Mouse (Mus musculus): ENCODE data around the gene Zfp715. TPM values are rescaled to one million over a fixed set of nuclear protein-coding genes. Genes with fewer than 3 reads are reported as not detected.

Gene Zfp715
- polyA plus RNA-seq, 1 experiment from 2014 or later = 12.1 TPM

DNA sequence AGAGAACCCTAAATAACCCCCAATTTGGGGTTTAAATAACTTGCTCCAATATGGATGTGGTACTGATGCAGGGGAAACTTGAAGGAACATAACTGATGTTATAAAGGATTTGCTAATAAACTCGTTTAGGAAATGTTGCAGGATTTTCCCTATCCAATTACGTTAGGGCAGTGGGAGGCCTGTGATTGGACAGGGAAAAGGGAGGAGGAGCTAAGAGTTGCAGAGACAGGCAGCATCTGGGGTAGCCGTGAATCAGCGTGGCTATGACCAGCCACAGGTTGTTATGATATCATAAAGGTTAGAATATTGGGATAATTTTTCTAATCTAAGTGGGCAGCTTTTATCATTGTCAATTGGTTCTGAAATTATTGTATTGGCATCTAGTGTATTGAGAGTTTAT lies 15.0 kb upstream of the Zfp715 start:
- H3K4me2 ChIP-seq = no peak overlapping the region

DNA sequence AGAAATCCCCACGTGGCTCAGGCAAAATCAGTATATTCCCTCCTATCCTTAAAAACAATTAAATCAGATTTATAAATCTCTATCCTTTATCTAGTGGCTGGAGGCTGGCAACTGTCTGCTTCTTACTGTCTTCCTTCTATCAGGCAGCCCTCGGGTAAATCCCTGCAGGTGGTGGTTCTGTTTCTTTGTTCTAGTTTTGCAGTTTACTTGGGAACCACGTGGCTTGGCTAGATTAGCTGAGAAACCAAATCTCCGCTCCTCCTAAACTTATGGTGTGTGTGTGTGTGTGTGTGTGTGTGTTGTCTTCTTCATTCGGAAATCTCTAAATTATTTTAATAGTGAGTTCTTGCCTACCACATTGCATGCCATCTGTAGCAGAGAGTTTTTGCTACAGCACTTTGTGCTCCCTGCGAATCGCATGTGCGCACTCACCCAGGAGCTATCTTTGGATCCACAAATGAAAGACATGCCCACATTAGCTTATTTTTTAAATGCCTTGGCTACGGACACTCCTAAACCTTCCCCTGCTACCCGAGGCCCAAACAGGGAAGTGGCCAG lies 13.2 kb upstream of the Zfp715 start:
- Histone ChIP-seq H3K4me2 (no peak overlapping the region), H3K27me3 (ENCODE audit: control insufficient read depth, insufficient read depth, low read length) (no peaks in the 10 kb centered on the region), H3K9me3 (replicated peaks; ENCODE audit: control insufficient read depth, low read length) (no peaks in the 10 kb centered on the region), H3K9ac (ENCODE audit: low read depth, low read length) (no peak overlapping the region), H3K27ac (ENCODE audit: low read depth, low read length) (no peak overlapping the region), H3K4me1 (ENCODE audit: control insufficient read depth, insufficient read depth, low read length) (no peaks in the 10 kb centered on the region), H3K4me3 (ENCODE audit: low read depth, low read length) (no peak overlapping the region), H3K36me3 (ENCODE audit: control insufficient read depth, insufficient read depth, low read length) (no peaks in the 10 kb centered on the region)
- WGBS (ENCODE audit: insufficient replicate concordance) = 44% methylated on average over 10 of the region's 10 CpGs
- no peak for ATAC-seq (replicated peaks; ENCODE audit: insufficient number of reproducible peaks, low FRiP score, low TSS enrichment)

More for the DNA sequence above, 15.0 kb upstream of the Zfp715 start:
- ATAC-seq (replicated peaks; ENCODE audit: insufficient number of reproducible peaks, low FRiP score, low TSS enrichment) = no peak
- 52% methylated on average over 4 of the region's 4 CpGs for WGBS (ENCODE audit: insufficient replicate concordance)
- no peak overlapping the region for H3K4me3 ChIP-seq (ENCODE audit: low read depth, low read length)
- no peak overlapping the region for H3K27ac ChIP-seq (ENCODE audit: low read depth, low read length)
- H3K9me3 ChIP-seq (replicated peaks; ENCODE audit: control insufficient read depth, low read length) = no peaks in the 10 kb centered on the region
- no peaks in the 10 kb centered on the region for H3K27me3 ChIP-seq (ENCODE audit: control insufficient read depth, insufficient read depth, low read length)
- H3K4me1 ChIP-seq (ENCODE audit: control insufficient read depth, insufficient read depth, low read length) = no peaks in the 10 kb centered on the region
- no peaks in the 10 kb centered on the region for H3K36me3 ChIP-seq (ENCODE audit: control insufficient read depth, insufficient read depth, low read length)
- H3K9ac ChIP-seq (ENCODE audit: low read depth, low read length) = no peak overlapping the region

- H3K27me3 ChIP-seq (ENCODE audit: control insufficient read depth, insufficient read depth, low read length) = no peaks in the 10 kb centered on the region
- peak; percentile 40; the same call in 1 of the 2 replicates for ATAC-seq (replicated peaks; ENCODE audit: insufficient number of reproducible peaks, low FRiP score, low TSS enrichment)
- peaks cover 12% of the 10 kb centered on the region for H3K36me3 ChIP-seq (ENCODE audit: control insufficient read depth, insufficient read depth, low read length)
- WGBS (ENCODE audit: insufficient replicate concordance) = 3% methylated on average over 32 of the region's 32 CpGs
- H3K27ac ChIP-seq (ENCODE audit: low read depth, low read length) = peak overlapping the region; percentile 85
- peaks cover 14% of the 10 kb centered on the region for H3K4me1 ChIP-seq (ENCODE audit: control insufficient read depth, insufficient read depth, low read length)
- peak overlapping the region; percentile 69 for H3K4me2 ChIP-seq
- H3K9ac ChIP-seq (ENCODE audit: low read depth, low read length) = peak overlapping the region; percentile 87
- H3K4me3 ChIP-seq (ENCODE audit: low read depth, low read length) = peak overlapping the region; percentile 86
- no peaks in the 10 kb centered on the region for H3K9me3 ChIP-seq (replicated peaks; ENCODE audit: control insufficient read depth, low read length)
Measured at GRCm38 (mm10) chr7:43312386-43313012, 595 bp downstream of the Zfp715 start.

DNA sequence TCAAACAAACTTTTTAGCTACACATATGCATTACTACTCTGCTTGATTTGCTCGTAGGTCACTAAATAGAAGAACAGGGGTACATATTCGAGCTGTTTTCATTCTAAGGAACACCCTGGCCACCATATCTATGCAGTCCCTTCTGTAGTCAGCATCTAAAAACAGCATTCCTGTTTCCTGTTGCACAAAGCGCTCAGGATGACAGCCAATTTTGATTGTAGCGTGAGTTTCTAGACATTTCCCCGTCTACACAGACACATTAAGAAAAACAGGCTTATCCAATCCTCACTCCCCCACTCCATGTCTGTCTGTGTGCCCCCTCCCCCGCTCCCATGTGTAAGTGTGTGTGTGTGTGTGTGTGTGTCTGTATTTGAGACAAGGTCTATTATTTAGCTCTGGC lies 1.5 kb downstream of the Zfp715 start:
- WGBS (ENCODE audit: insufficient replicate concordance) = 50% methylated on average over 6 of the region's 6 CpGs
- Histone ChIP-seq H3K4me2 (peak overlapping the region; percentile 69), H3K9me3 (replicated peaks; ENCODE audit: control insufficient read depth, low read length) (no peaks in the 10 kb centered on the region), H3K4me1 (ENCODE audit: control insufficient read depth, insufficient read depth, low read length) (peaks cover 14% of the 10 kb centered on the region), H3K36me3 (ENCODE audit: control insufficient read depth, insufficient read depth, low read length) (peaks cover 16% of the 10 kb centered on the region), H3K4me3 (ENCODE audit: low read depth, low read length) (peak overlapping the region; percentile 86; the same call in 1 of the 2 replicates), H3K27ac (ENCODE audit: low read depth, low read length) (no peak overlapping the region), H3K27me3 (ENCODE audit: control insufficient read depth, insufficient read depth, low read length) (no peaks in the 10 kb centered on the region), H3K9ac (ENCODE audit: low read depth, low read length) (peak overlapping the region; percentile 87; the same call in 1 of the 2 replicates)
- ATAC-seq (replicated peaks; ENCODE audit: insufficient number of reproducible peaks, low FRiP score, low TSS enrichment) = no peak

GRCm38 (mm10) chr7:43309069-43309468 lies 4.0 kb downstream of the Zfp715 start:
- H3K27ac ChIP-seq (ENCODE audit: low read depth, low read length) = no peak overlapping the region
- H3K4me2 ChIP-seq = no peak overlapping the region
- ATAC-seq (replicated peaks; ENCODE audit: insufficient number of reproducible peaks, low FRiP score, low TSS enrichment) = no peak
- peaks cover 16% of the 10 kb centered on the region for H3K36me3 ChIP-seq (ENCODE audit: control insufficient read depth, insufficient read depth, low read length)
- H3K27me3 ChIP-seq (ENCODE audit: control insufficient read depth, insufficient read depth, low read length) = no peaks in the 10 kb centered on the region
- H3K9me3 ChIP-seq (replicated peaks; ENCODE audit: control insufficient read depth, low read length) = no peaks in the 10 kb centered on the region
- no peak overlapping the region for H3K9ac ChIP-seq (ENCODE audit: low read depth, low read length)
- H3K4me1 ChIP-seq (ENCODE audit: control insufficient read depth, insufficient read depth, low read length) = peaks cover 14% of the 10 kb centered on the region
- no peak overlapping the region for H3K4me3 ChIP-seq (ENCODE audit: low read depth, low read length)
- WGBS (ENCODE audit: insufficient replicate concordance) = 63% methylated on average over 2 of the region's 2 CpGs

DNA sequence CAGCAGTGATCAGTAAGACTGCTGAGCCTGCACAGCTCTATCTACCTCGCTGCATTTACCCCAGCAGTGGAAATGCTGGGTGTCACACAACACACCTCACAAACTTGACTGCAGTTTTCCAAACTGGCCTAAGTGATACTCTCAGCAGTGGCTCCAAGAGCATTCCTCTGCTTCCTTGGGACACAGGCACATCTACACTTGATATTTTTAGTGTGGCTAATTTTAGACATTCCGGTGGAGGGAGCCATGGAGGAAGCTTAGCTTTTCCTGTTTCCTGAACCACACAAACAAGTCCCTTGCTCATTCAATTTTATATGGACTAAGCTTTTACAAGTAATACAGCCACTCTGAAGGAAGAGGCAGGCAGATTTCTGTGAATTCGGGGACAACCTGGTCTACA lies 7.9 kb downstream of the Zfp715 start:
- peak overlapping the region; percentile 86 for H3K27ac ChIP-seq (ENCODE audit: low read depth, low read length)
- 47% methylated on average over 3 of the region's 3 CpGs for WGBS (ENCODE audit: insufficient replicate concordance)
- peak overlapping the region; percentile 47 for H3K4me2 ChIP-seq
- no peaks in the 10 kb centered on the region; the same call in 1 of the 2 replicates for H3K4me1 ChIP-seq (ENCODE audit: control insufficient read depth, insufficient read depth, low read length)
- H3K27me3 ChIP-seq (ENCODE audit: control insufficient read depth, insufficient read depth, low read length) = no peaks in the 10 kb centered on the region
- no peak overlapping the region for H3K4me3 ChIP-seq (ENCODE audit: low read depth, low read length)
- peaks cover 20% of the 10 kb centered on the region for H3K36me3 ChIP-seq (ENCODE audit: control insufficient read depth, insufficient read depth, low read length)
- H3K9ac ChIP-seq (ENCODE audit: low read depth, low read length) = no peak overlapping the region
- H3K9me3 ChIP-seq (replicated peaks; ENCODE audit: control insufficient read depth, low read length) = no peaks in the 10 kb centered on the region
- ATAC-seq (replicated peaks; ENCODE audit: insufficient number of reproducible peaks, low FRiP score, low TSS enrichment) = peak; percentile 52; the same call in 1 of the 2 replicates

DNA sequence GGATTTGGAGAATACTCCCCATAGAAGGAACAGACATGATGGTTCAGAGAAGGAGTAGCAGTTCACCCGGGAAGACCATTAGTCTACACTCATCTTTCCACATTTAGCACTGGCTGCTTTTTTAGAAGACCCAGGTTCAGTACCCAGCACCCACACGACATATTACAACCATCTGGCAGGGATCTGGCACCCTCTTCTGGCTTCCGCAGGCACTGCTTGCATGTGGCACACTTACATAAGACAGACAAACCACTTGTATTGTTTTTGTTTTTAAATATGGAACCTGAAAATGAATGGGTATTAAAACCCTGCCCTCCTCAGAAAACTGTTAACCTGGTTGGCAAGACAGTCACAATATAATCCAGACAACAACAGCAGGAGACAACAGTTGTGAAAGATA lies 21.6 kb downstream of the Zfp715 start:
- H3K9me3 ChIP-seq (replicated peaks; ENCODE audit: control insufficient read depth, low read length) = no peaks in the 10 kb centered on the region
- WGBS (ENCODE audit: insufficient replicate concordance) = 88% methylated on average over 3 of the region's 3 CpGs
- ATAC-seq (replicated peaks; ENCODE audit: insufficient number of reproducible peaks, low FRiP score, low TSS enrichment) = no peak
- no peaks in the 10 kb centered on the region for H3K27me3 ChIP-seq (ENCODE audit: control insufficient read depth, insufficient read depth, low read length)
- no peak overlapping the region for H3K27ac ChIP-seq (ENCODE audit: low read depth, low read length)
- no peak overlapping the region for H3K4me3 ChIP-seq (ENCODE audit: low read depth, low read length)
- H3K9ac ChIP-seq (ENCODE audit: low read depth, low read length) = no peak overlapping the region
- H3K4me2 ChIP-seq = no peak overlapping the region
- H3K4me1 ChIP-seq (ENCODE audit: control insufficient read depth, insufficient read depth, low read length) = no peaks in the 10 kb centered on the region
- no peaks in the 10 kb centered on the region; the same call in 1 of the 2 replicates for H3K36me3 ChIP-seq (ENCODE audit: control insufficient read depth, insufficient read depth, low read length)

DNA sequence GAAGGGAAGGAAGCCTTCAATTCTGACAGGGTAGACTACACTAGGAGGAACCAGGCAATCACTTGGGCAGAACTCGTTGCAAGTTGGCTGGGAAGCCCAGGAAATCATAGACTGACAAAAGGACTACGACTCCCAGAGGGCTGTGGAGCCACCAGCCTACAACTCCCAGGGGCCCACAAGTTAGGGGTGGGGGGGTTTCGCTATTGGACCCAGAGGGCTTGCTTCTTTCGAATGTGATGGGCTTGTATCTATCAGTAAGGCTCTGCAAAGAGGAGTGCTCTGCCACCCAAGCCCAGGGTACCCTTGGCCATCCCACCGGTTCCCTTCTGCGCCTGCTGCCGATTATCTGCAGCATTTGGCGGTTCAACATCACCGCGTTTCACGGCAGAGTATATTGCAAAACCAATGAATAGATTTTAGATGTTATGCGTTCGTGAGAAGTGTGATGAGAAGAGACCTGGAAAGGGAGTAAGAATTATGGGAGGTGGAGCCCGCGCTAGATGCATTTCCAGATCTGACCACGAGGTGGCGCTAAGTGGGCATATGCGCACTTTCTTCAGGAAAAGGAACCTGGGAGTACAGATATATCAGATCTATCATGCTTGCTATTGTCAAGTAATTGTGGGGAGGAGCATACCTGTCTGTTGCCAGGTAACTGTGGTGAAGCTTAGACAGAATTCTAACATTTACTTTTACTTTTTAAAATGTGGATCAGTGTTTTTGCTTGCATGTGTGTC lies 30.1 kb downstream of the Zfp715 start:
- Histone ChIP-seq H3K27me3 (ENCODE audit: control insufficient read depth, insufficient read depth, low read length) (no peaks in the 10 kb centered on the region), H3K36me3 (ENCODE audit: control insufficient read depth, insufficient read depth, low read length) (no peaks in the 10 kb centered on the region), H3K4me1 (ENCODE audit: control insufficient read depth, insufficient read depth, low read length) (no peaks in the 10 kb centered on the region), H3K9me3 (replicated peaks; ENCODE audit: control insufficient read depth, low read length) (no peaks in the 10 kb centered on the region), H3K27ac (ENCODE audit: low read depth, low read length) (no peak overlapping the region), H3K9ac (ENCODE audit: low read depth, low read length) (peak overlapping the region; percentile 46; the same call in 1 of the 2 replicates), H3K4me2 (peak overlapping the region; percentile 58), H3K4me3 (ENCODE audit: low read depth, low read length) (peak overlapping the region; percentile 33)
- no peak for ATAC-seq (replicated peaks; ENCODE audit: insufficient number of reproducible peaks, low FRiP score, low TSS enrichment)
- 10% methylated on average over 18 of the region's 18 CpGs for WGBS (ENCODE audit: insufficient replicate concordance)
